Mouse (Mus musculus) limb, embryonic 14.5 days (tissue): Measurements from ENCODE around the gene Olfr1173. TPM values are rescaled to one million over a fixed set of nuclear protein-coding genes. Genes with fewer than 3 reads are reported as not detected.

Experiments used
- ATAC-seq: fragments of 200-750 bp; cut with Nextera tagmentation; 2 replicates; pipeline ENCODE4 v1.8.0; 2017; ENCODE audit warnings: low read depth, moderate number of reproducible peaks, moderate TSS enrichment; ENCODE audit not compliant: low FRiP score
- DNase-seq: peaks from one replicate; pipeline ENCODE4 v3.0.0-alpha.2; 2015; ENCODE audit warnings: low spot score
- H3K27ac ChIP-seq: fragments of 300-500 bp; sonication (generic); replicated peaks from 2 replicates; pipeline ENCODE4 v1.5.1; 2014; ENCODE audit warnings: low read depth, mild to moderate bottlenecking, low read length, moderate library complexity, mixed read lengths
- H3K27me3 ChIP-seq: fragments of 300-500 bp; sonication (generic); 2 replicates; pipeline ENCODE4 v1.6.1; 2014; ENCODE audit warnings: low read length, mixed read lengths; ENCODE audit not compliant: control insufficient read depth, insufficient read depth
- H3K36me3 ChIP-seq: fragments of 300-500 bp; sonication (generic); 2 replicates; pipeline ENCODE4 v1.6.1; 2014; ENCODE audit warnings: mild to moderate bottlenecking, low read length, moderate library complexity, mixed read lengths; ENCODE audit not compliant: control insufficient read depth, insufficient read depth
- H3K4me1 ChIP-seq: fragments of 300-500 bp; sonication (generic); 2 replicates; pipeline ENCODE4 v1.6.1; 2014; ENCODE audit warnings: antibody characterized with exemption, low read length, mixed read lengths; ENCODE audit not compliant: control insufficient read depth, insufficient read depth
- H3K4me2 ChIP-seq: fragments of 300-500 bp; sonication (generic); replicated peaks from 2 replicates; pipeline ENCODE4 v1.6.1; 2014; ENCODE audit warnings: low read depth, mild to moderate bottlenecking, low read length, moderate library complexity; ENCODE audit not compliant: severe bottlenecking
- H3K4me3 ChIP-seq: fragments of 300-500 bp; sonication (generic); replicated peaks from 2 replicates; pipeline ENCODE4 v1.5.1; 2014; ENCODE audit warnings: low read length
- H3K9ac ChIP-seq: fragments of 300-500 bp; sonication (generic); 2 replicates; pipeline ENCODE4 v1.6.1; 2014; ENCODE audit warnings: mild to moderate bottlenecking, low read depth, low read length, moderate library complexity; ENCODE audit not compliant: severe bottlenecking
- H3K9me3 ChIP-seq: fragments of 300-500 bp; sonication (generic); 2 replicates; pipeline ENCODE4 v1.6.1; 2016; ENCODE audit warnings: low read length; ENCODE audit not compliant: control insufficient read depth
- POLR2A ChIP-seq: fragments of 200-500 bp; IDR thresholded peaks from 2 replicates; pipeline ENCODE4 v1.8.0; 2012; ENCODE audit warnings: inconsistent platforms, mild to moderate bottlenecking, moderate library complexity, borderline replicate concordance; ENCODE audit not compliant: insufficient read depth, insufficient read length; ENCODE audit errors: extremely low read depth
- WGBS: fragments of 180-500 bp; shearing (Covaris S2); extraction: QIAGEN DNeasy Blood & Tissue Kit; methylation state at CpG from one replicate; pipeline ENCODE4 v1.1.7; 2014; 5-methylcytosine and 5-hydroxymethylcytosine counted together
- polyA plus RNA-seq, 2 experiments: library from polyadenylated mRNA; depleted of rRNA in 1 of 2; stranded (reverse) in 1 of 2; unstranded in 1 of 2; fragments of >200 nt; fragmentation: Nextera tagmentation in 1 of 2; extraction: Ambion mirVana in 1 of 2; gene quantifications; 2 replicates each; pipeline versions ENCODE4 v1.2.1 to v1.2.3; 2012 to 2014

The Olfr1173 gene
- polyA plus RNA-seq (2012; rRNA removed), result not detected in 2 replicates
- not detected in 2 replicates for polyA plus RNA-seq (2014; fragmentation: Nextera tagmentation; extraction: Ambion mirVana)

GRCm38 (mm10) chr2:88279775-88280174, at the start of gene Olfr1173:
Gene Olfr1173, minus strand, starts transcription at chr2:88279875.
- Histone ChIP-seq H3K36me3 (no peaks in the 10 kb centered on the region), H3K4me3 (no peak within 1 kb of the TSS), H3K9me3 (no peaks in the 10 kb centered on the region), H3K9ac (no peak within 1 kb of the TSS), H3K27ac (no peak within 1 kb of the TSS), H3K4me2 (no peak within 1 kb of the TSS), H3K27me3 (no peaks in the 10 kb centered on the region), H3K4me1 (no peaks in the 10 kb centered on the region)
- ATAC-seq (no peak), DNase-seq (no peak)
- TF ChIP-seq POLR2A, result no peak

- TF ChIP-seq POLR2A, result no peak
- H3K9ac ChIP-seq, result no peak within 1 kb of the TSS
- H3K27ac ChIP-seq, result no peak within 1 kb of the TSS
- no peaks in the 10 kb centered on the region for H3K4me1 ChIP-seq
- DNase-seq (no peak), ATAC-seq (no peak)
- no peaks in the 10 kb centered on the region for H3K27me3 ChIP-seq
- no peaks in the 10 kb centered on the region for H3K9me3 ChIP-seq
- H3K4me3 ChIP-seq, result no peak within 1 kb of the TSS
- no peak within 1 kb of the TSS for H3K4me2 ChIP-seq
- no peaks in the 10 kb centered on the region for H3K36me3 ChIP-seq
- 79% methylated on average over 2 of the region's 2 CpGs for WGBS
Observed at GRCm38 (mm10) chr2:88327115-88327514, 47.4 kb upstream of the Olfr1173 start, which contains the start of gene Olfr1175-ps. Gene Olfr1175-ps, minus strand, starts transcription at chr2:88327215.

DNA sequence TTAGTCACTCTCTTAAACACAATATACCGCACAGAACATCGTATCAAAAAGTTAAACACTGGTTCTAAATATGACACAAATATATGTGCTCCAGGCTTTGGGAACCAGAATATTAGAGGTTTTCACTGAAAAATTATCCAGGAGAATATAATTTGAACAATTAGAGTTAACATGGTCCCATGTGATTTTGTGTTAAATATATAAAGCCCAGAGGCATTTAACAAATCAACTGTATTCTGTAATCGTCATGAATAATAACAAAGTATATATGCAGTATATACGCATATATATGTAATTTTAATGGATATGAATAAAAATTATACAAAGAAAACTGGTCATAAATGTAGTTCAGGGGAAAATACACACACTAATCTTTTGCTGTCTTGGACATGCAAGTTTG, 35.4 kb upstream of the Olfr1173 start, which contains the start of gene Olfr1174-ps:
Olfr1174-ps (minus strand) TSS at position 101 of the 400 bp plus-strand sequence.
- Histone ChIP-seq H3K4me1 (no peaks in the 10 kb centered on the region), H3K9ac (no peak within 1 kb of the TSS), H3K27ac (no peak within 1 kb of the TSS), H3K36me3 (no peaks in the 10 kb centered on the region), H3K4me2 (no peak within 1 kb of the TSS), H3K9me3 (no peaks in the 10 kb centered on the region), H3K27me3 (no peaks in the 10 kb centered on the region), H3K4me3 (no peak within 1 kb of the TSS)
- DNase-seq (no peak), ATAC-seq (no peak)
- WGBS, result 91% methylated on average over 4 of the region's 4 CpGs
- TF ChIP-seq POLR2A, result no peak

DNA sequence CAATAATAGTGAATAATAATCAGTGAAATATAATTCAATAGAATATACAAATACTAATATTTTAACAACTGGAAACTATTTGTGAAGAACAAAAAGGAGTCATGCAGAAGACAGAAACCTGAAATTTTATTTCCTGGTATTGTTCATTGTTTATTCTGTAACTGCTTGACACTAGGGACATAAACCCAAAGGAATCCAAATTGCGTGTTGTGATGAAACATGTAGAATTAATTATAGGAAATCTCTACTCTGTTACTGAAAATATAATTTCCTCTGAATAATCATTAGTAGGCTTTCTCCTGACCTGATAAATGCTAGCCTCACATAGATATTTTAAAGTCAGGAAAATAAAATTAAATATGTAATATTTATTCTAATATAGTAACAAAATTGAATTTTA, 51.4 kb downstream of the Olfr1173 start, which contains the start of gene Olfr1170:
Olfr1170 (minus strand) TSS at position 101 of the 400 bp plus-strand sequence.
- no peaks in the 10 kb centered on the region for H3K9me3 ChIP-seq
- no peak for ATAC-seq
- no peak within 1 kb of the TSS for H3K27ac ChIP-seq
- no peak within 1 kb of the TSS for H3K9ac ChIP-seq
- DNase-seq, result no peak
- no peaks in the 10 kb centered on the region for H3K27me3 ChIP-seq
- H3K36me3 ChIP-seq, result no peaks in the 10 kb centered on the region
- 83% methylated on average over 1 of the region's 1 CpGs for WGBS
- no peak for TF ChIP-seq POLR2A
- H3K4me3 ChIP-seq, result no peak within 1 kb of the TSS
- H3K4me2 ChIP-seq, result no peak within 1 kb of the TSS
- no peaks in the 10 kb centered on the region for H3K4me1 ChIP-seq

Other genes with a start within 250 kb of the Olfr1173 start
- gene Olfr73, start 242.2 kb downstream of the Olfr1173 start, polyA plus RNA-seq (2012; rRNA removed), result not detected in 2 replicates
- gene Olfr73, start 242.2 kb downstream of the Olfr1173 start, polyA plus RNA-seq (2014; fragmentation: Nextera tagmentation; extraction: Ambion mirVana), result not detected in 2 replicates
- gene Olfr1162, start 228.7 kb downstream of the Olfr1173 start, polyA plus RNA-seq (2012; rRNA removed), result not detected in 2 replicates
- not detected in 2 replicates for gene Olfr1162, start 228.7 kb downstream of the Olfr1173 start, polyA plus RNA-seq (2014; fragmentation: Nextera tagmentation; extraction: Ambion mirVana)
- gene Olfr1163, start 208.0 kb downstream of the Olfr1173 start, polyA plus RNA-seq (2012; rRNA removed), result not detected in 2 replicates
- not detected in 2 replicates for gene Olfr1163, start 208.0 kb downstream of the Olfr1173 start, polyA plus RNA-seq (2014; fragmentation: Nextera tagmentation; extraction: Ambion mirVana)
- not detected in 2 replicates for gene Olfr1164, start 185.9 kb downstream of the Olfr1173 start, polyA plus RNA-seq (2012; rRNA removed)
- not detected in 2 replicates for gene Olfr1164, start 185.9 kb downstream of the Olfr1173 start, polyA plus RNA-seq (2014; fragmentation: Nextera tagmentation; extraction: Ambion mirVana)
- gene Olfr1166, start 151.6 kb downstream of the Olfr1173 start, polyA plus RNA-seq (2012; rRNA removed), result not detected in 2 replicates
- not detected in 2 replicates for gene Olfr1166, start 151.6 kb downstream of the Olfr1173 start, polyA plus RNA-seq (2014; fragmentation: Nextera tagmentation; extraction: Ambion mirVana)
- not detected in 2 replicates for gene Olfr1167, start 124.7 kb downstream of the Olfr1173 start, polyA plus RNA-seq (2012; rRNA removed)
- not detected in 2 replicates for gene Olfr1167, start 124.7 kb downstream of the Olfr1173 start, polyA plus RNA-seq (2014; fragmentation: Nextera tagmentation; extraction: Ambion mirVana)
- not detected in 2 replicates for gene Olfr1168, start 98.0 kb downstream of the Olfr1173 start, polyA plus RNA-seq (2012; rRNA removed)
- gene Olfr1168, start 98.0 kb downstream of the Olfr1173 start, polyA plus RNA-seq (2014; fragmentation: Nextera tagmentation; extraction: Ambion mirVana), result not detected in 2 replicates
- not detected in 2 replicates for gene Olfr1170, start 51.5 kb downstream of the Olfr1173 start, polyA plus RNA-seq (2012; rRNA removed)
- not detected in 2 replicates for gene Olfr1170, start 51.5 kb downstream of the Olfr1173 start, polyA plus RNA-seq (2014; fragmentation: Nextera tagmentation; extraction: Ambion mirVana)
- not detected in 2 replicates for gene Olfr1174-ps, start 35.3 kb upstream of the Olfr1173 start, polyA plus RNA-seq (2012; rRNA removed)
- gene Olfr1174-ps, start 35.3 kb upstream of the Olfr1173 start, polyA plus RNA-seq (2014; fragmentation: Nextera tagmentation; extraction: Ambion mirVana), result not detected in 2 replicates
- not detected in 2 replicates for gene Olfr1175-ps, start 47.3 kb upstream of the Olfr1173 start, polyA plus RNA-seq (2012; rRNA removed)
- not detected in 2 replicates for gene Olfr1175-ps, start 47.3 kb upstream of the Olfr1173 start, polyA plus RNA-seq (2014; fragmentation: Nextera tagmentation; extraction: Ambion mirVana)
- gene Olfr1176, start 56.8 kb upstream of the Olfr1173 start, polyA plus RNA-seq (2012; rRNA removed), result not detected in 2 replicates
- gene Olfr1176, start 56.8 kb upstream of the Olfr1173 start, polyA plus RNA-seq (2014; fragmentation: Nextera tagmentation; extraction: Ambion mirVana), result not detected in 2 replicates
- gene Olfr1177-ps, start 66.6 kb upstream of the Olfr1173 start, polyA plus RNA-seq (2012; rRNA removed), result not detected in 2 replicates
- gene Olfr1177-ps, start 66.6 kb upstream of the Olfr1173 start, polyA plus RNA-seq (2014; fragmentation: Nextera tagmentation; extraction: Ambion mirVana), result not detected in 2 replicates
- 0.08 TPM in 1 of 2 replicates, not detected in the other for gene Olfr1178, start 107.2 kb upstream of the Olfr1173 start, polyA plus RNA-seq (2012; rRNA removed)
- gene Olfr1178, start 107.2 kb upstream of the Olfr1173 start, polyA plus RNA-seq (2014; fragmentation: Nextera tagmentation; extraction: Ambion mirVana), result not detected in 2 replicates
- not detected in 2 replicates for gene Olfr1179, start 126.6 kb upstream of the Olfr1173 start, polyA plus RNA-seq (2012; rRNA removed)
- gene Olfr1179, start 126.6 kb upstream of the Olfr1173 start, polyA plus RNA-seq (2014; fragmentation: Nextera tagmentation; extraction: Ambion mirVana), result not detected in 2 replicates
- not detected in 2 replicates for gene Olfr1180, start 139.3 kb upstream of the Olfr1173 start, polyA plus RNA-seq (2012; rRNA removed)
- gene Olfr1180, start 139.3 kb upstream of the Olfr1173 start, polyA plus RNA-seq (2014; fragmentation: Nextera tagmentation; extraction: Ambion mirVana), result not detected in 2 replicates
- gene Olfr1181, start 146.3 kb upstream of the Olfr1173 start, polyA plus RNA-seq (2012; rRNA removed), result not detected in 2 replicates
- gene Olfr1181, start 146.3 kb upstream of the Olfr1173 start, polyA plus RNA-seq (2014; fragmentation: Nextera tagmentation; extraction: Ambion mirVana), result not detected in 2 replicates
- gene Gm13757, start 169.3 kb upstream of the Olfr1173 start, polyA plus RNA-seq (2012; rRNA removed), result not detected in 2 replicates
- not detected in 2 replicates for gene Gm13757, start 169.3 kb upstream of the Olfr1173 start, polyA plus RNA-seq (2014; fragmentation: Nextera tagmentation; extraction: Ambion mirVana)
- not detected in 2 replicates for gene Olfr1183, start 175.0 kb upstream of the Olfr1173 start, polyA plus RNA-seq (2012; rRNA removed)
- gene Olfr1183, start 175.0 kb upstream of the Olfr1173 start, polyA plus RNA-seq (2014; fragmentation: Nextera tagmentation; extraction: Ambion mirVana), result not detected in 2 replicates
- not detected in 2 replicates for gene Olfr1184, start 203.7 kb upstream of the Olfr1173 start, polyA plus RNA-seq (2012; rRNA removed)
- not detected in 2 replicates for gene Olfr1184, start 203.7 kb upstream of the Olfr1173 start, polyA plus RNA-seq (2014; fragmentation: Nextera tagmentation; extraction: Ambion mirVana)
- gene Olfr1185-ps1, start 213.4 kb upstream of the Olfr1173 start, polyA plus RNA-seq (2012; rRNA removed), result not detected in 2 replicates
- gene Olfr1185-ps1, start 213.4 kb upstream of the Olfr1173 start, polyA plus RNA-seq (2014; fragmentation: Nextera tagmentation; extraction: Ambion mirVana), result not detected in 2 replicates
- not detected in 2 replicates for gene Olfr1186, start 238.7 kb upstream of the Olfr1173 start, polyA plus RNA-seq (2012; rRNA removed)
- gene Olfr1186, start 238.7 kb upstream of the Olfr1173 start, polyA plus RNA-seq (2014; fragmentation: Nextera tagmentation; extraction: Ambion mirVana), result not detected in 2 replicates